Mouse (Mus musculus) hematopoietic multipotent progenitor cell, adult 10-12 weeks (in vitro differentiated cells): ENCODE measurements around the gene Nucb2. TPM values are rescaled to one million over a fixed set of nuclear protein-coding genes. Genes with fewer than 3 reads are reported as not detected.

Experiments used
- polyA plus RNA-seq: library from polyadenylated mRNA; stranded (reverse); fragments of >175 nt; gene quantifications from 2 replicates; pipeline ENCODE4 v1.2.3, GENCODE M21; 2012; ENCODE audit warnings: low replicate concordance

The Nucb2 gene
- polyA plus RNA-seq, result 9.4 and 11.1 TPM in 2 replicates

GRCm38 (mm10) chr7:116503879-116504817 is at the start of gene Nucb2:
TSS of gene Nucb2 (plus strand) at chr7:116504369.

Other genes with a start within 250 kb of the Nucb2 start
- gene Plekha7, start 196.0 kb upstream of the Nucb2 start, polyA plus RNA-seq, result 6.5 and 16.1 TPM in 2 replicates
- 2,248 and 3,668 TPM in 2 replicates for gene Rps13, start 170.2 kb upstream of the Nucb2 start, polyA plus RNA-seq
- 2.2 and 4.2 TPM in 2 replicates for gene Pik3c2a, start 60.9 kb upstream of the Nucb2 start, polyA plus RNA-seq